Mouse (Mus musculus) liver, adult 2 months (tissue): ENCODE data around the gene Tnfaip8l1.

Experiments
- CTCF ChIP-seq: fragments of 200-500 bp; IDR thresholded peaks from 2 replicates; pipeline ENCODE4 v1.5.1; 2011; ENCODE audit warnings: low read depth, low read length, control low read depth
- POLR2A ChIP-seq: fragments of 200-500 bp; IDR thresholded peaks from 2 replicates; pipeline ENCODE4 v1.6.1; 2011; ENCODE audit warnings: low read length, control low read depth; ENCODE audit not compliant: insufficient read depth; ENCODE audit errors: extremely low read depth

- TF ChIP-seq CTCF (no peak), POLR2A (peak; percentile 53; the same call in 1 of the 2 replicates)
These were observed 21.4 kb downstream of the Tnfaip8l1 start, which contains the start of gene Mydgf for GRCm38 (mm10) chr17:56183658-56184103.
